Mouse (Mus musculus) lung, postnatal 0 days (tissue): Measurements from ENCODE around the gene Ghitm.

ENCODE experiments used
- CTCF ChIP-seq: IDR thresholded peaks from 2 replicates; pipeline ENCODE4 v1.5.1; 2016; ENCODE audit warnings: antibody characterized with exemption, mild to moderate bottlenecking
- EP300 ChIP-seq: IDR thresholded peaks from 2 replicates; pipeline ENCODE4 v1.6.1; 2016; ENCODE audit warnings: antibody characterized with exemption, mild to moderate bottlenecking, control low read depth

- peak; percentile 27; the same call in 1 of the 2 replicates for TF ChIP-seq EP300
- no peak for TF ChIP-seq CTCF
Observed at GRCm38 (mm10) chr14:37135127-37135593, at the start of gene Ghitm.
